Mouse (Mus musculus): ENCODE measurements around the gene BC025920. TPM values are rescaled to one million over a fixed set of nuclear protein-coding genes. Genes with fewer than 3 reads are reported as not detected.
A peak's percentile ranks its signal among the peaks of the same experiment; 100 is the strongest.

BC025920 gene
- polyA plus RNA-seq (2015; fragmentation: Nextera tagmentation; extraction: Ambion mirVana), result 0.24 and 0.98 TPM in 2 replicates

- Histone ChIP-seq H3K36me3 (ENCODE audit: control insufficient read depth, insufficient read depth, low read length) (no peaks in the 10 kb centered on the region), H3K4me3 (ENCODE audit: low read length) (peak within 1 kb of the TSS; percentile 58), H3K9ac (ENCODE audit: low read length) (peak within 1 kb of the TSS; percentile 66), H3K4me2 (ENCODE audit: low read depth, low read length) (peak within 1 kb of the TSS; percentile 69), H3K4me1 (replicated peaks; ENCODE audit: control insufficient read depth, insufficient read depth, low read length) (peaks cover 19% of the 10 kb centered on the region), H3K9me3 (ENCODE audit: control insufficient read depth, low read length) (no peaks in the 10 kb centered on the region), H3K27ac (ENCODE audit: low read length) (peak within 1 kb of the TSS; percentile 91), H3K27me3 (ENCODE audit: control insufficient read depth, insufficient read depth, low read depth, low read length) (no peaks in the 10 kb centered on the region)
- under 1% methylated on average over 39 of the region's 39 CpGs for WGBS
- ATAC-seq (ENCODE audit: low read depth), result peak; percentile 90
Observed at GRCm38 (mm10) chr10:81605974-81606751, at the start of gene BC025920. Gene BC025920, plus strand, starts transcription at chr10:81606270.

- Histone ChIP-seq H3K27ac (ENCODE audit: low read length) (no peak overlapping the region), H3K9ac (ENCODE audit: low read length) (no peak overlapping the region), H3K4me1 (replicated peaks; ENCODE audit: control insufficient read depth, insufficient read depth, low read length) (peaks cover 7% of the 10 kb centered on the region), H3K4me2 (ENCODE audit: low read depth, low read length) (no peak overlapping the region), H3K36me3 (ENCODE audit: control insufficient read depth, insufficient read depth, low read length) (no peaks in the 10 kb centered on the region), H3K4me3 (ENCODE audit: low read length) (no peak overlapping the region), H3K27me3 (ENCODE audit: control insufficient read depth, insufficient read depth, low read depth, low read length) (no peaks in the 10 kb centered on the region), H3K9me3 (ENCODE audit: control insufficient read depth, low read length) (0 out of 2 replicates have a peak, but pooled peaks cover 2% of the 10 kb centered on the region)
- 66% methylated on average over 3 of the region's 3 CpGs for WGBS
- ATAC-seq (ENCODE audit: low read depth), result no peak
Observed at GRCm38 (mm10) chr10:81556282-81556681, 49.8 kb upstream of the BC025920 start.

GRCm38 (mm10) chr10:81557491-81557890, 48.6 kb upstream of the BC025920 start:
- ATAC-seq (ENCODE audit: low read depth), result no peak
- Histone ChIP-seq H3K4me3 (ENCODE audit: low read length) (no peak overlapping the region), H3K9me3 (ENCODE audit: control insufficient read depth, low read length) (0 out of 2 replicates have a peak, but pooled peaks cover 2% of the 10 kb centered on the region), H3K36me3 (ENCODE audit: control insufficient read depth, insufficient read depth, low read length) (0 out of 2 replicates have a peak, but pooled peaks cover 2% of the 10 kb centered on the region), H3K4me2 (ENCODE audit: low read depth, low read length) (no peak overlapping the region), H3K27me3 (ENCODE audit: control insufficient read depth, insufficient read depth, low read depth, low read length) (no peaks in the 10 kb centered on the region), H3K4me1 (replicated peaks; ENCODE audit: control insufficient read depth, insufficient read depth, low read length) (peaks cover 18% of the 10 kb centered on the region), H3K27ac (ENCODE audit: low read length) (no peak overlapping the region), H3K9ac (ENCODE audit: low read length) (no peak overlapping the region)
- WGBS, result 38% methylated on average over 1 of the region's 1 CpGs

- Histone ChIP-seq H3K27ac (ENCODE audit: low read length) (peak within 1 kb of the TSS; percentile 94), H3K36me3 (ENCODE audit: control insufficient read depth, insufficient read depth, low read length) (0 out of 2 replicates have a peak, but pooled peaks cover 2% of the 10 kb centered on the region), H3K4me2 (ENCODE audit: low read depth, low read length) (peak within 1 kb of the TSS; percentile 99), H3K27me3 (ENCODE audit: control insufficient read depth, insufficient read depth, low read depth, low read length) (no peaks in the 10 kb centered on the region), H3K4me1 (replicated peaks; ENCODE audit: control insufficient read depth, insufficient read depth, low read length) (peaks cover 34% of the 10 kb centered on the region), H3K9me3 (ENCODE audit: control insufficient read depth, low read length) (no peaks in the 10 kb centered on the region), H3K9ac (ENCODE audit: low read length) (peak within 1 kb of the TSS; percentile 100), H3K4me3 (ENCODE audit: low read length) (peak within 1 kb of the TSS; percentile 93)
- under 1% methylated on average over 19 of the region's 53 CpGs for WGBS
- peak; percentile 71 for ATAC-seq (ENCODE audit: low read depth)
Observed at GRCm38 (mm10) chr10:81559163-81559626, 46.9 kb upstream of the BC025920 start, which contains the start of gene Aes. Gene Aes, plus strand, starts transcription at chr10:81559488.

- peaks cover 41% of the 10 kb centered on the region for H3K4me1 ChIP-seq (replicated peaks; ENCODE audit: control insufficient read depth, insufficient read depth, low read length)
- peak overlapping the region; percentile 99 for H3K4me2 ChIP-seq (ENCODE audit: low read depth, low read length)
- WGBS, result under 1% methylated on average over 27 of the region's 36 CpGs
- H3K4me3 ChIP-seq (ENCODE audit: low read length), result peak overlapping the region; percentile 93
- ATAC-seq (ENCODE audit: low read depth), result peak; percentile 39
- no peaks in the 10 kb centered on the region for H3K9me3 ChIP-seq (ENCODE audit: control insufficient read depth, low read length)
- peak overlapping the region; percentile 94 for H3K27ac ChIP-seq (ENCODE audit: low read length)
- no peaks in the 10 kb centered on the region for H3K27me3 ChIP-seq (ENCODE audit: control insufficient read depth, insufficient read depth, low read depth, low read length)
- peak overlapping the region; percentile 100 for H3K9ac ChIP-seq (ENCODE audit: low read length)
- H3K36me3 ChIP-seq (ENCODE audit: control insufficient read depth, insufficient read depth, low read length), result peaks cover 4% of the 10 kb centered on the region; the same call in 1 of the 2 replicates
Observed at GRCm38 (mm10) chr10:81559627-81560539, 46.2 kb upstream of the BC025920 start.

GRCm38 (mm10) chr10:81560719-81561459, 45.2 kb upstream of the BC025920 start:
- Histone ChIP-seq H3K36me3 (ENCODE audit: control insufficient read depth, insufficient read depth, low read length) (peaks cover 14% of the 10 kb centered on the region), H3K9ac (ENCODE audit: low read length) (peak overlapping the region; percentile 100), H3K4me2 (ENCODE audit: low read depth, low read length) (peak overlapping the region; percentile 99), H3K4me1 (replicated peaks; ENCODE audit: control insufficient read depth, insufficient read depth, low read length) (peaks cover 46% of the 10 kb centered on the region), H3K4me3 (ENCODE audit: low read length) (peak overlapping the region; percentile 93), H3K27ac (ENCODE audit: low read length) (peak overlapping the region; percentile 94), H3K27me3 (ENCODE audit: control insufficient read depth, insufficient read depth, low read depth, low read length) (no peaks in the 10 kb centered on the region), H3K9me3 (ENCODE audit: control insufficient read depth, low read length) (no peaks in the 10 kb centered on the region)
- 8% methylated on average over 16 of the region's 16 CpGs for WGBS
- no peak; the same call in 1 of the 2 replicates for ATAC-seq (ENCODE audit: low read depth)

- no peaks in the 10 kb centered on the region for H3K27me3 ChIP-seq (ENCODE audit: control insufficient read depth, insufficient read depth, low read depth, low read length)
- no peak for ATAC-seq (ENCODE audit: low read depth)
- H3K36me3 ChIP-seq (ENCODE audit: control insufficient read depth, insufficient read depth, low read length), result peaks cover 24% of the 10 kb centered on the region
- peaks cover 46% of the 10 kb centered on the region for H3K4me1 ChIP-seq (replicated peaks; ENCODE audit: control insufficient read depth, insufficient read depth, low read length)
- no peaks in the 10 kb centered on the region for H3K9me3 ChIP-seq (ENCODE audit: control insufficient read depth, low read length)
- 68% methylated on average over 6 of the region's 6 CpGs for WGBS
- peak overlapping the region; percentile 3; the same call in 1 of the 2 replicates for H3K9ac ChIP-seq (ENCODE audit: low read length)
- H3K4me2 ChIP-seq (ENCODE audit: low read depth, low read length), result 0 out of 2 replicates have a peak overlapping the region, but pooled peaks have one; percentile 21
- no peak overlapping the region for H3K27ac ChIP-seq (ENCODE audit: low read length)
- H3K4me3 ChIP-seq (ENCODE audit: low read length), result no peak overlapping the region
Observed at GRCm38 (mm10) chr10:81562411-81562810, 43.7 kb upstream of the BC025920 start.

GRCm38 (mm10) chr10:81563481-81563880, 42.6 kb upstream of the BC025920 start:
- Histone ChIP-seq H3K27me3 (ENCODE audit: control insufficient read depth, insufficient read depth, low read depth, low read length) (no peaks in the 10 kb centered on the region), H3K9ac (ENCODE audit: low read length) (no peak overlapping the region), H3K4me2 (ENCODE audit: low read depth, low read length) (peak overlapping the region; percentile 48; the same call in 1 of the 2 replicates), H3K4me3 (ENCODE audit: low read length) (no peak overlapping the region), H3K9me3 (ENCODE audit: control insufficient read depth, low read length) (no peaks in the 10 kb centered on the region), H3K27ac (ENCODE audit: low read length) (peak overlapping the region; percentile 63; the same call in 1 of the 2 replicates), H3K36me3 (ENCODE audit: control insufficient read depth, insufficient read depth, low read length) (peaks cover 24% of the 10 kb centered on the region), H3K4me1 (replicated peaks; ENCODE audit: control insufficient read depth, insufficient read depth, low read length) (peaks cover 53% of the 10 kb centered on the region)
- 39% methylated on average over 6 of the region's 6 CpGs for WGBS
- no peak for ATAC-seq (ENCODE audit: low read depth)

Data from lung, embryonic 16.5 days (tissue).